In the genomic region with DNA sequence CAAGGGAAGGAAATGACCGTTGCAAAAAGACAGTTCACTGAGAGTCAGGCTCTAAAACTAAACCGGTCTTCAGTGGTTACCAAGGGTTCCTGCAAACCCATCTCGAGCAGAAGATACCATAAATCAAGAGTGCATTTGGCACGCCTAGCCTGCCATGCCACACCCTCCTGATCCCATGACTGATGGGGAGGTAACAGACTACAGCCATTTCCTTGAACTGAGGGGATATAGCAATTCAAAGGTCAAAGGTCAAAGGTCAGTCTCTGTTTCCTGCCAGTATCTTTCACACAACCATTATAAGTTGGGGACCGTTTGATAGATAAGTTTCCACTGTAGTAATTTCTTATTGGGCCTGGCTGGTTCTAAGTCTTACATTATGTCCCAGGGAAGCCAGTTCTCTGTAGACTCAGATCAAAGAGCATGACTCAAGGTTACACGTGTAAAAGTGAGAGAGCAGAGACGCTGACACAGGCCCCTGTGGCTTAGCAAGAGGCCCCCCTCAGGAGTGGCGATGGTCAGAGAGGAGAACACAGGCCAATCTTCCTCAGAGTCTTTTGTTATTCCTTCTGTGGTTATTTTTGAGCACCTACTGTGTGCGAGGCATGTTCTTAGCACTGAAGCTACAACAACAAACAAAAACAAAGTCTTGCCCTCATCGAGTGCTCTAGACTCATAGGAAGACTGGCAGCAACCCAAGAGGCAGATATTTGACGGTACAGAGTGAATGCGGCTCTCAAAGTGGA, we compare ENCODE assay signal across 12 mouse cellular contexts. TPM values are rescaled to one million over a fixed set of nuclear protein-coding genes. Genes with fewer than 3 reads are reported as not detected.
A peak's percentile ranks its signal among the peaks of the same experiment; 100 is the strongest.
DNase-seq lines count a peak whose midpoint lies in the region; ATAC-seq lines count a peak whose summit lies in the region.
"Had no signal": no experiment of that assay in that cellular context is flagged by ENCODE, and none has a peak within 500 bp of the region (broad histone marks: within the 10 kb centered on the region; RNA-seq: fewer than 3 reads in every experiment).

No protein-coding gene starts in this region.

- peak overlapping the region; percentile 8; the same call in 1 of the 2 replicates for H3K27ac ChIP-seq in heart, embryonic 15.5 days
- H3K27ac ChIP-seq in heart, embryonic 11.5 days (ENCODE audit: low read depth, low read length): no peak overlapping the region
- 0 out of 2 replicates have a peak overlapping the region, but pooled peaks have one; percentile 1 for H3K27ac ChIP-seq in kidney, embryonic 16.5 days (ENCODE audit: low read length)
- no peak overlapping the region for H3K27ac ChIP-seq in forebrain, embryonic 14.5 days (ENCODE audit: low read depth, low read length)
- H3K27ac ChIP-seq in hindbrain, embryonic 11.5 days (ENCODE audit: low read depth, low read length): no peak overlapping the region
- H3K27ac ChIP-seq: lung, embryonic 15.5 days had no signal

- 56% methylated on average over 12 of the region's 12 CpGs for WGBS in heart, embryonic 15.5 days
- WGBS in heart, embryonic 11.5 days (ENCODE audit: insufficient replicate concordance): 58% methylated on average over 12 of the region's 12 CpGs
- WGBS in kidney, embryonic 16.5 days: 50% methylated on average over 12 of the region's 12 CpGs
- WGBS in forebrain, embryonic 14.5 days: 83% methylated on average over 12 of the region's 12 CpGs
- 69% methylated on average over 12 of the region's 12 CpGs for WGBS in hindbrain, embryonic 11.5 days

- DNase-seq in embryo, embryonic 10 days (ENCODE audit: low spot score): peak; percentile 61
- peak; percentile 25 for DNase-seq in mesoderm, embryonic 11.5 days (ENCODE audit: low read depth, low spot score)
- no peak for DNase-seq in forebrain, embryonic 14.5 days (ENCODE audit: low spot score)
- DNase-seq in spleen, postnatal 14 days (ENCODE audit: low spot score in 2 of 2): no peak
- no peak for DNase-seq in hindbrain, embryonic 11.5 days (ENCODE audit: low spot score)
- DNase-seq: cerebellum, postnatal 25 days; heart, adult 18-20 months had no signal

- no peak for ATAC-seq in heart, embryonic 15.5 days (replicated peaks; ENCODE audit: insufficient number of reproducible peaks, insufficient read depth, low FRiP score, low read depth)
- no peak for ATAC-seq in heart, embryonic 11.5 days (replicated peaks; ENCODE audit: insufficient number of reproducible peaks, low FRiP score, low TSS enrichment)
- ATAC-seq in kidney, embryonic 16.5 days (ENCODE audit: low FRiP score, low TSS enrichment): no peak
- ATAC-seq in forebrain, embryonic 14.5 days: no peak
- no peak for ATAC-seq in hindbrain, embryonic 11.5 days (ENCODE audit: low FRiP score)

- no peaks in the 10 kb centered on the region for H3K9me3 ChIP-seq in heart, embryonic 15.5 days (replicated peaks)
- no peaks in the 10 kb centered on the region for H3K9me3 ChIP-seq in heart, embryonic 11.5 days (replicated peaks; ENCODE audit: control insufficient read depth, low read length)
- no peaks in the 10 kb centered on the region for H3K9me3 ChIP-seq in kidney, embryonic 16.5 days (ENCODE audit: low read length)
- no peaks in the 10 kb centered on the region for H3K9me3 ChIP-seq in forebrain, embryonic 14.5 days (replicated peaks; ENCODE audit: control insufficient read depth, low read length)
- H3K9me3 ChIP-seq in hindbrain, embryonic 11.5 days (ENCODE audit: control insufficient read depth, low read length): no peaks in the 10 kb centered on the region
- H3K9me3 ChIP-seq: G1E; lung, embryonic 15.5 days had no signal

- H3K4me1 ChIP-seq in heart, embryonic 15.5 days (replicated peaks): peaks cover 49% of the 10 kb centered on the region
- peaks cover 7% of the 10 kb centered on the region for H3K4me1 ChIP-seq in heart, embryonic 11.5 days (ENCODE audit: control insufficient read depth, insufficient read depth, low read length)
- peaks cover 31% of the 10 kb centered on the region for H3K4me1 ChIP-seq in kidney, embryonic 16.5 days (ENCODE audit: insufficient read depth, low read length)
- H3K4me1 ChIP-seq in forebrain, embryonic 14.5 days (ENCODE audit: control insufficient read depth, insufficient read depth, low read length): no peaks in the 10 kb centered on the region
- no peaks in the 10 kb centered on the region for H3K4me1 ChIP-seq in hindbrain, embryonic 11.5 days (replicated peaks; ENCODE audit: control insufficient read depth, insufficient read depth, low read length)

- H3K9ac ChIP-seq in heart, embryonic 15.5 days: no peak overlapping the region
- H3K9ac ChIP-seq in heart, embryonic 11.5 days (ENCODE audit: low read depth, low read length): no peak overlapping the region
- H3K9ac ChIP-seq in kidney, embryonic 16.5 days (replicated peaks; ENCODE audit: low read length): no peak overlapping the region
- H3K9ac ChIP-seq in forebrain, embryonic 14.5 days (ENCODE audit: low read length): no peak overlapping the region
- no peak overlapping the region for H3K9ac ChIP-seq in hindbrain, embryonic 11.5 days (ENCODE audit: low read depth, low read length)
- H3K9ac ChIP-seq: lung, embryonic 15.5 days had no signal

- H3K4me3 ChIP-seq in heart, embryonic 15.5 days: no peak overlapping the region
- no peak overlapping the region for H3K4me3 ChIP-seq in heart, embryonic 11.5 days (ENCODE audit: low read depth, low read length)
- no peak overlapping the region for H3K4me3 ChIP-seq in kidney, embryonic 16.5 days (ENCODE audit: low read length)
- no peak overlapping the region for H3K4me3 ChIP-seq in forebrain, embryonic 14.5 days (ENCODE audit: low read depth, low read length)
- H3K4me3 ChIP-seq in hindbrain, embryonic 11.5 days (ENCODE audit: low read depth, low read length): no peak overlapping the region
- H3K4me3 ChIP-seq: lung, embryonic 15.5 days had no signal

- H3K36me3 ChIP-seq in heart, embryonic 15.5 days: peaks cover 42% of the 10 kb centered on the region
- peaks cover 8% of the 10 kb centered on the region for H3K36me3 ChIP-seq in heart, embryonic 11.5 days (ENCODE audit: control insufficient read depth, insufficient read depth, low read length)
- H3K36me3 ChIP-seq in kidney, embryonic 16.5 days (ENCODE audit: insufficient read depth, low read length): peaks cover 29% of the 10 kb centered on the region
- no peaks in the 10 kb centered on the region for H3K36me3 ChIP-seq in forebrain, embryonic 14.5 days (ENCODE audit: control insufficient read depth, insufficient read depth, low read length)
- H3K36me3 ChIP-seq in hindbrain, embryonic 11.5 days (ENCODE audit: control insufficient read depth, insufficient read depth, low read length): no peaks in the 10 kb centered on the region

- H3K27me3 ChIP-seq in heart, embryonic 15.5 days: no peaks in the 10 kb centered on the region
- H3K27me3 ChIP-seq in heart, embryonic 11.5 days (ENCODE audit: control insufficient read depth, insufficient read depth, low read length): no peaks in the 10 kb centered on the region
- no peaks in the 10 kb centered on the region for H3K27me3 ChIP-seq in kidney, embryonic 16.5 days (ENCODE audit: insufficient read depth, low read length)
- no peaks in the 10 kb centered on the region for H3K27me3 ChIP-seq in forebrain, embryonic 14.5 days (replicated peaks; ENCODE audit: control insufficient read depth, insufficient read depth, low read length)
- no peaks in the 10 kb centered on the region for H3K27me3 ChIP-seq in hindbrain, embryonic 11.5 days (ENCODE audit: control insufficient read depth, insufficient read depth, low read length)
- H3K27me3 ChIP-seq: lung, embryonic 15.5 days had no signal

- no peak overlapping the region for H3K4me2 ChIP-seq in heart, embryonic 15.5 days
- no peak overlapping the region for H3K4me2 ChIP-seq in heart, embryonic 11.5 days
- H3K4me2 ChIP-seq in kidney, embryonic 16.5 days (replicated peaks; ENCODE audit: low read depth, low read length): no peak overlapping the region
- no peak overlapping the region for H3K4me2 ChIP-seq in forebrain, embryonic 14.5 days (ENCODE audit: low read length)
- H3K4me2 ChIP-seq in hindbrain, embryonic 11.5 days (replicated peaks; ENCODE audit: low read depth, low read length): no peak overlapping the region
- H3K4me2 ChIP-seq: lung, embryonic 15.5 days had no signal

RNA-seq across cellular contexts. Expression of a gene that starts 7.3 kb away (rescaled TPM):
- polyA plus RNA-seq in heart, embryonic 15.5 days (2015; fragmentation: Nextera tagmentation; extraction: Ambion mirVana): 57.9 and 58.9 TPM in 2 replicates
- polyA plus RNA-seq in heart, embryonic 11.5 days (2014; fragmentation: Nextera tagmentation; extraction: Ambion mirVana): 38.6 and 46.9 TPM in 2 replicates
- 38.8 and 45.1 TPM in 2 replicates for polyA plus RNA-seq in kidney, embryonic 16.5 days (2015; fragmentation: Nextera tagmentation; extraction: Ambion mirVana)
- polyA plus RNA-seq in forebrain, embryonic 14.5 days (2014; fragmentation: Nextera tagmentation; extraction: Ambion mirVana): 7.7 and 10.5 TPM in 2 replicates
- polyA plus RNA-seq in hindbrain, embryonic 11.5 days (2014; fragmentation: Nextera tagmentation; extraction: Ambion mirVana): 8.6 and 9.0 TPM in 2 replicates

RNA-seq across cellular contexts. Expression of a gene that starts 21.8 kb away (rescaled TPM):
- polyA plus RNA-seq in heart, embryonic 15.5 days (2015; fragmentation: Nextera tagmentation; extraction: Ambion mirVana): not detected in 2 replicates
- polyA plus RNA-seq in heart, embryonic 11.5 days (2014; fragmentation: Nextera tagmentation; extraction: Ambion mirVana): not detected in 2 replicates
- polyA plus RNA-seq in kidney, embryonic 16.5 days (2015; fragmentation: Nextera tagmentation; extraction: Ambion mirVana): not detected in 2 replicates
- polyA plus RNA-seq in forebrain, embryonic 14.5 days (2014; fragmentation: Nextera tagmentation; extraction: Ambion mirVana): not detected in 2 replicates
- not detected in 2 replicates for polyA plus RNA-seq in hindbrain, embryonic 11.5 days (2014; fragmentation: Nextera tagmentation; extraction: Ambion mirVana)
- polyA plus RNA-seq: G1E; lung, embryonic 15.5 days had no signal

RNA-seq across cellular contexts. Expression of a gene that starts 40.7 kb away (rescaled TPM):
- 52.5 and 58.9 TPM in 2 replicates for polyA plus RNA-seq in heart, embryonic 15.5 days (2015; fragmentation: Nextera tagmentation; extraction: Ambion mirVana)
- 53.9 and 55.6 TPM in 2 replicates for polyA plus RNA-seq in heart, embryonic 11.5 days (2014; fragmentation: Nextera tagmentation; extraction: Ambion mirVana)
- polyA plus RNA-seq in kidney, embryonic 16.5 days (2015; fragmentation: Nextera tagmentation; extraction: Ambion mirVana): 55.5 and 56.2 TPM in 2 replicates
- polyA plus RNA-seq in forebrain, embryonic 14.5 days (2014; fragmentation: Nextera tagmentation; extraction: Ambion mirVana): 44.6 and 46.9 TPM in 2 replicates
- 33.4 and 35.4 TPM in 2 replicates for polyA plus RNA-seq in hindbrain, embryonic 11.5 days (2014; fragmentation: Nextera tagmentation; extraction: Ambion mirVana)

Comparison
In these comparisons a context has a peak if more than half of its experiments do, and no peak if none do; other contexts are left out.
1. H3K27ac ChIP-seq: peak in heart, embryonic 15.5 days (single experiment) and kidney, embryonic 16.5 days (single experiment); none in heart, embryonic 11.5 days (single experiment), forebrain, embryonic 14.5 days (single experiment) and hindbrain, embryonic 11.5 days (single experiment).
2. DNase-seq: peak in embryo, embryonic 10 days (single experiment) and mesoderm, embryonic 11.5 days (single experiment); none in forebrain, embryonic 14.5 days (single experiment), spleen, postnatal 14 days (0 of 2) and hindbrain, embryonic 11.5 days (single experiment).